Comparison of ENCODE assay signal across 8 mouse cellular contexts in genomic region chr17:35168541-35169207, GRCm38 (mm10). TPM values are rescaled to one million over a fixed set of nuclear protein-coding genes. Genes with fewer than 3 reads are reported as not detected.
DNase-seq lines count a peak whose midpoint lies in the region; ATAC-seq and TF ChIP-seq lines count a peak whose summit lies in the region.

No protein-coding gene starts in this region.

- H3K4me1 ChIP-seq in kidney, embryonic 15.5 days: peaks cover 13% of the 10 kb centered on the region
- peaks cover 0 to 3% of the 10 kb centered on the region in 2 experiments; a peak in 1 of 4 replicates for H3K4me1 ChIP-seq in ES-E14 (ENCODE audit: control insufficient read depth in 2 of 2, insufficient read depth in 2 of 2, low read length in 2 of 2, poor library complexity in 1 of 2)
- H3K4me1 ChIP-seq in midbrain, embryonic 14.5 days (ENCODE audit: control insufficient read depth, insufficient read depth, low read length): peaks cover 11% of the 10 kb centered on the region

- H3K9me3 ChIP-seq in kidney, embryonic 15.5 days (replicated peaks): no peaks in the 10 kb centered on the region
- H3K9me3 ChIP-seq in ES-E14 (ENCODE audit: control insufficient read depth, insufficient read depth, low read depth, low read length): no peaks in the 10 kb centered on the region
- no peaks in the 10 kb centered on the region for H3K9me3 ChIP-seq in midbrain, embryonic 14.5 days (ENCODE audit: control insufficient read depth, low read length)

- 0 out of 2 replicates have a peak overlapping the region, but pooled peaks have one; percentile 39 for H3K27ac ChIP-seq in kidney, embryonic 15.5 days
- H3K27ac ChIP-seq in ES-E14 (ENCODE audit: insufficient read depth, low read depth, low read length, poor library complexity, severe bottlenecking): no peak overlapping the region
- H3K27ac ChIP-seq in midbrain, embryonic 14.5 days (replicated peaks; ENCODE audit: low read depth, low read length): no peak overlapping the region; the same call in 1 of the 2 replicates

- no peaks in the 10 kb centered on the region for H3K36me3 ChIP-seq in kidney, embryonic 15.5 days
- H3K36me3 ChIP-seq in ES-E14 (ENCODE audit: control insufficient read depth, insufficient read depth, low read length, poor library complexity, severe bottlenecking): no peaks in the 10 kb centered on the region
- H3K36me3 ChIP-seq in midbrain, embryonic 14.5 days (ENCODE audit: control insufficient read depth, insufficient read depth, low read length): no peaks in the 10 kb centered on the region

- H3K4me2 ChIP-seq in kidney, embryonic 15.5 days: no peak overlapping the region
- no peak overlapping the region for H3K4me2 ChIP-seq in midbrain, embryonic 14.5 days (ENCODE audit: low read length)

- no peak for ATAC-seq in kidney, embryonic 15.5 days (replicated peaks; ENCODE audit: low FRiP score)
- ATAC-seq in midbrain, embryonic 14.5 days (ENCODE audit: low FRiP score, low TSS enrichment): no peak
- ATAC-seq in megakaryocyte, adult 5-6 weeks (ENCODE audit: poor library complexity, severe bottlenecking): no peak
- ATAC-seq in granulocyte monocyte progenitor cell, adult 5-6 weeks (replicated peaks; ENCODE audit: poor library complexity, severe bottlenecking): no peak

- no peaks in the 10 kb centered on the region for H3K27me3 ChIP-seq in kidney, embryonic 15.5 days
- H3K27me3 ChIP-seq in midbrain, embryonic 14.5 days (ENCODE audit: control insufficient read depth, insufficient read depth, low read length): no peaks in the 10 kb centered on the region

- in situ Hi-C loops in ES-E14 (cut with MboI; ENCODE audit: low sequenced_read_pairs in 2 of 2, unreplicated experiment in 2 of 2): loop anchor here (5.0 kb wide), 1 partner anchor 64 kb away; the partner anchor contains the start of gene Atp6v1g2 (in 2 of the 2)

- H3K9ac ChIP-seq in kidney, embryonic 15.5 days: no peak overlapping the region
- no peak overlapping the region for H3K9ac ChIP-seq in ES-E14 (ENCODE audit: insufficient read depth, low read depth, low read length, poor library complexity, severe bottlenecking)
- no peak overlapping the region for H3K9ac ChIP-seq in midbrain, embryonic 14.5 days (replicated peaks; ENCODE audit: low read length)

- H3K4me3 ChIP-seq in kidney, embryonic 15.5 days (replicated peaks): no peak overlapping the region
- H3K4me3 ChIP-seq in ES-E14 (ENCODE audit: insufficient read depth in 1 of 2, low read depth in 1 of 2, low read length in 2 of 2, poor library complexity in 1 of 2, severe bottlenecking in 1 of 2): no peak overlapping the region
- no peak overlapping the region for H3K4me3 ChIP-seq in midbrain, embryonic 14.5 days (replicated peaks; ENCODE audit: low read depth, low read length)

- DNase-seq in kidney, adult 18-20 months: no peak
- DNase-seq in ES-E14 (ENCODE audit: low read depth, low spot score): no peak
- peak; percentile 79 for DNase-seq in embryo, embryonic 10 days (ENCODE audit: low spot score)
- DNase-seq in midbrain, embryonic 14.5 days: peak; percentile 88
- DNase-seq in left cerebral cortex, adult 9 months (ENCODE audit: low spot score in 2 of 2): no peak

- 19% methylated on average over 4 of the region's 4 CpGs for WGBS in kidney, embryonic 15.5 days
- WGBS in midbrain, embryonic 14.5 days: 18% methylated on average over 4 of the region's 4 CpGs

TF ChIP-seq in ES-E14, 5 proteins besides CTCF, POLR2A, EP300 and RAD21:
- TF ChIP-seq ZNF384 (IDR thresholded peaks at IDR 0.05; ENCODE audit: low read depth, low read length): peak; percentile 99
- TF ChIP-seq CHD2 (IDR thresholded peaks at IDR 0.05; ENCODE audit: low read depth, low read length): no peak

RNA-seq across cellular contexts. Expression of gene Prrc2a, which starts 4.0 kb away (rescaled TPM):
- polyA plus RNA-seq in kidney, embryonic 15.5 days (2015; fragmentation: Nextera tagmentation; extraction: Ambion mirVana): 176 and 209 TPM in 2 replicates
- total RNA-seq in ES-E14 (2012; rRNA removed): 147 and 161 TPM in 2 replicates
- polyA plus RNA-seq in midbrain, embryonic 14.5 days (2014; fragmentation: Nextera tagmentation; extraction: Ambion mirVana): 191 and 194 TPM in 2 replicates
- total RNA-seq in megakaryocyte, adult 5-6 weeks (2015): 144 and 172 TPM in 2 replicates
- total RNA-seq in megakaryocyte, adult 5-6 weeks (2017): 35.8 and 60.6 TPM in 2 replicates
- total RNA-seq in granulocyte monocyte progenitor cell, adult 5-6 weeks (2014; fragmentation: Nextera tagmentation): 254 and 306 TPM in 2 replicates
- 43.2 and 67.9 TPM in 2 replicates for total RNA-seq in granulocyte monocyte progenitor cell, adult 5-6 weeks (2017)

RNA-seq across cellular contexts. Expression of gene Aif1, which starts 7.2 kb away (rescaled TPM):
- polyA plus RNA-seq in kidney, embryonic 15.5 days (2015; fragmentation: Nextera tagmentation; extraction: Ambion mirVana): 8.8 and 9.2 TPM in 2 replicates
- not detected in 2 replicates for total RNA-seq in ES-E14 (2012; rRNA removed)
- polyA plus RNA-seq in midbrain, embryonic 14.5 days (2014; fragmentation: Nextera tagmentation; extraction: Ambion mirVana): 3.3 and 8.8 TPM in 2 replicates
- total RNA-seq in megakaryocyte, adult 5-6 weeks (2015): 78.7 and 81.4 TPM in 2 replicates
- total RNA-seq in megakaryocyte, adult 5-6 weeks (2017): 103 and 120 TPM in 2 replicates
- 15.1 and 20.8 TPM in 2 replicates for total RNA-seq in granulocyte monocyte progenitor cell, adult 5-6 weeks (2014; fragmentation: Nextera tagmentation)
- 7.8 and 14.3 TPM in 2 replicates for total RNA-seq in granulocyte monocyte progenitor cell, adult 5-6 weeks (2017)

RNA-seq across cellular contexts. Expression of gene Lst1, which starts 19.6 kb away (rescaled TPM):
- polyA plus RNA-seq in kidney, embryonic 15.5 days (2015; fragmentation: Nextera tagmentation; extraction: Ambion mirVana): 12.1 and 13.7 TPM in 2 replicates
- 2.6 and 2.7 TPM in 2 replicates for total RNA-seq in ES-E14 (2012; rRNA removed)
- 3.8 and 9.0 TPM in 2 replicates for polyA plus RNA-seq in midbrain, embryonic 14.5 days (2014; fragmentation: Nextera tagmentation; extraction: Ambion mirVana)
- total RNA-seq in megakaryocyte, adult 5-6 weeks (2015): 425 and 434 TPM in 2 replicates
- 495 and 596 TPM in 2 replicates for total RNA-seq in megakaryocyte, adult 5-6 weeks (2017)
- 78.7 and 89.0 TPM in 2 replicates for total RNA-seq in granulocyte monocyte progenitor cell, adult 5-6 weeks (2014; fragmentation: Nextera tagmentation)
- 55.5 and 115 TPM in 2 replicates for total RNA-seq in granulocyte monocyte progenitor cell, adult 5-6 weeks (2017)

RNA-seq across cellular contexts. Expression of gene Ltb, which starts 25.6 kb away (rescaled TPM):
- polyA plus RNA-seq in kidney, embryonic 15.5 days (2015; fragmentation: Nextera tagmentation; extraction: Ambion mirVana): 0.53 and 0.72 TPM in 2 replicates
- total RNA-seq in ES-E14 (2012; rRNA removed): 10.1 and 19.6 TPM in 2 replicates
- 0.74 and 0.84 TPM in 2 replicates for polyA plus RNA-seq in midbrain, embryonic 14.5 days (2014; fragmentation: Nextera tagmentation; extraction: Ambion mirVana)
- 11.7 and 13.3 TPM in 2 replicates for total RNA-seq in megakaryocyte, adult 5-6 weeks (2015)
- 7.3 and 11.2 TPM in 2 replicates for total RNA-seq in megakaryocyte, adult 5-6 weeks (2017)
- 1.6 TPM in 1 of 2 replicates, not detected in the other for total RNA-seq in granulocyte monocyte progenitor cell, adult 5-6 weeks (2014; fragmentation: Nextera tagmentation)
- total RNA-seq in granulocyte monocyte progenitor cell, adult 5-6 weeks (2017): 0.41 and 0.99 TPM in 2 replicates

RNA-seq across cellular contexts. Expression of gene Tnf, which starts 33.1 kb away (rescaled TPM):
- polyA plus RNA-seq in kidney, embryonic 15.5 days (2015; fragmentation: Nextera tagmentation; extraction: Ambion mirVana): 0.12 TPM in 1 of 2 replicates, not detected in the other
- total RNA-seq in ES-E14 (2012; rRNA removed): 0.22 TPM in 1 of 2 replicates, not detected in the other
- polyA plus RNA-seq in midbrain, embryonic 14.5 days (2014; fragmentation: Nextera tagmentation; extraction: Ambion mirVana): not detected in 2 replicates
- total RNA-seq in megakaryocyte, adult 5-6 weeks (2015): 33.1 and 34.6 TPM in 2 replicates
- 28.2 and 30.0 TPM in 2 replicates for total RNA-seq in megakaryocyte, adult 5-6 weeks (2017)
- total RNA-seq in granulocyte monocyte progenitor cell, adult 5-6 weeks (2014; fragmentation: Nextera tagmentation): 5.9 and 12.2 TPM in 2 replicates
- 13.1 and 15.2 TPM in 2 replicates for total RNA-seq in granulocyte monocyte progenitor cell, adult 5-6 weeks (2017)

Comparison
In these comparisons a context has a peak if more than half of its experiments do, and no peak if none do; other contexts are left out.
1. DNase-seq: peak in embryo, embryonic 10 days (single experiment) and midbrain, embryonic 14.5 days (single experiment); none in kidney, adult 18-20 months (single experiment), ES-E14 (single experiment) and left cerebral cortex, adult 9 months (0 of 2).
2. RNA of gene Lst1, which starts 19.6 kb away (total RNA-seq): 425 to 596 TPM in megakaryocyte, adult 5-6 weeks and 55.5 to 115 TPM in granulocyte monocyte progenitor cell, adult 5-6 weeks; 2.6 to 2.7 TPM in ES-E14; every median in the first group is over 10 times any median in the second.